ENCODE assay signal across 19 mouse cellular contexts in genomic region chr16:87267954-87268804, GRCm38 (mm10).
DNase-seq lines count a peak whose midpoint lies in the region; ATAC-seq and TF ChIP-seq lines count a peak whose summit lies in the region.
"Had no signal": no experiment of that assay in that cellular context is flagged by ENCODE, and none has a peak within 500 bp of the region (broad histone marks: within the 10 kb centered on the region; RNA-seq: fewer than 3 reads in every experiment).

No protein-coding gene starts in this region.

- no peak for ATAC-seq in midbrain, embryonic 11.5 days (ENCODE audit: low FRiP score)
- ATAC-seq: forebrain, embryonic 14.5 days; intestine, embryonic 16.5 days had no signal

- no peak overlapping the region for H3K4me3 ChIP-seq in gastrocnemius, adult 2 months
- no peak overlapping the region for H3K4me3 ChIP-seq in midbrain, embryonic 11.5 days (ENCODE audit: low read depth, low read length)
- H3K4me3 ChIP-seq: hindbrain, embryonic 10.5 days; midbrain, embryonic 12.5 days had no signal

- DNase-seq in gastrocnemius, adult 2 months, result peak; percentile 36
- DNase-seq in gastrocnemius, postnatal 4 days (ENCODE audit: low spot score in 2 of 2), result no peak
- DNase-seq in 3134 (ENCODE audit: extremely low read depth, insufficient read length, low spot score), result peak; percentile 34
- DNase-seq in fibroblast of lung, adult 2 months (ENCODE audit: low read depth), result peak; percentile 92
- DNase-seq in lung, postnatal 10 days, result peak; percentile 51
- no peak for DNase-seq in kidney, adult 8-10 months
- no peak for DNase-seq in thymus, postnatal 10 days (ENCODE audit: low spot score in 2 of 2)
- DNase-seq in midbrain, embryonic 11.5 days (ENCODE audit: low spot score, missing footprints), result no peak
- DNase-seq: adrenal gland, postnatal 14 days; B cell, adult 2 months; cerebellum, adult 8-10 months; embryo, embryonic 11 days; kidney, postnatal 14 days; layer of hippocampus, adult 9-11 months; retina, postnatal 1 day had no signal

- no peak for TF ChIP-seq CTCF in gastrocnemius, adult 2 months (IDR thresholded peaks at IDR 0.05)

- no peak overlapping the region for H3K4me2 ChIP-seq in midbrain, embryonic 11.5 days
- H3K4me2 ChIP-seq: midbrain, embryonic 12.5 days had no signal

- no peaks in the 10 kb centered on the region for H3K4me1 ChIP-seq in midbrain, embryonic 11.5 days (ENCODE audit: control insufficient read depth, insufficient read depth, low read length)
- H3K4me1 ChIP-seq: hindbrain, embryonic 10.5 days; midbrain, embryonic 12.5 days had no signal

- 88% methylated on average over 9 of the region's 9 CpGs for WGBS in midbrain, embryonic 11.5 days

- no peaks in the 10 kb centered on the region for H3K36me3 ChIP-seq in midbrain, embryonic 11.5 days (ENCODE audit: control insufficient read depth, insufficient read depth, low read length)
- H3K36me3 ChIP-seq: hindbrain, embryonic 10.5 days; midbrain, embryonic 12.5 days had no signal

- H3K9ac ChIP-seq in midbrain, embryonic 11.5 days (ENCODE audit: low read length), result no peak overlapping the region
- H3K9ac ChIP-seq: midbrain, embryonic 12.5 days had no signal

- no peaks in the 10 kb centered on the region for H3K27me3 ChIP-seq in midbrain, embryonic 11.5 days (ENCODE audit: control insufficient read depth, insufficient read depth, low read length)
- H3K27me3 ChIP-seq: midbrain, embryonic 12.5 days had no signal

- no peaks in the 10 kb centered on the region for H3K9me3 ChIP-seq in midbrain, embryonic 11.5 days (ENCODE audit: control insufficient read depth, low read length)
- H3K9me3 ChIP-seq: hindbrain, embryonic 10.5 days; midbrain, embryonic 12.5 days had no signal

- intact Hi-C loops in gastrocnemius, adult 2 months (cut with DNase I), result no loop called here

- peak overlapping the region; percentile 48 for H3K27ac ChIP-seq in gastrocnemius, adult 2 months
- no peak overlapping the region for H3K27ac ChIP-seq in midbrain, embryonic 11.5 days (ENCODE audit: low read depth, low read length)
- H3K27ac ChIP-seq: hindbrain, embryonic 10.5 days; midbrain, embryonic 12.5 days had no signal

Comparison
In these comparisons a context has a peak if more than half of its experiments do, and no peak if none do; other contexts are left out.
1. DNase-seq: peak in gastrocnemius, adult 2 months (single experiment), 3134 (single experiment), fibroblast of lung, adult 2 months (single experiment) and lung, postnatal 10 days (single experiment); none in gastrocnemius, postnatal 4 days (0 of 2), kidney, adult 8-10 months (0 of 2), thymus, postnatal 10 days (0 of 2) and midbrain, embryonic 11.5 days (single experiment).